Mouse (Mus musculus): ENCODE data around the gene Tatdn2. TPM values are rescaled to one million over a fixed set of nuclear protein-coding genes. Genes with fewer than 3 reads are reported as not detected.
"Not testable (repeated sequence)": the region's sequence is repeated elsewhere in the genome, so short reads cannot be mapped to it uniquely, and the experiment has no call there.

Gene Tatdn2
- total RNA-seq, 2 experiments from 2014 or later: 55.3 to 57.1 TPM

DNA sequence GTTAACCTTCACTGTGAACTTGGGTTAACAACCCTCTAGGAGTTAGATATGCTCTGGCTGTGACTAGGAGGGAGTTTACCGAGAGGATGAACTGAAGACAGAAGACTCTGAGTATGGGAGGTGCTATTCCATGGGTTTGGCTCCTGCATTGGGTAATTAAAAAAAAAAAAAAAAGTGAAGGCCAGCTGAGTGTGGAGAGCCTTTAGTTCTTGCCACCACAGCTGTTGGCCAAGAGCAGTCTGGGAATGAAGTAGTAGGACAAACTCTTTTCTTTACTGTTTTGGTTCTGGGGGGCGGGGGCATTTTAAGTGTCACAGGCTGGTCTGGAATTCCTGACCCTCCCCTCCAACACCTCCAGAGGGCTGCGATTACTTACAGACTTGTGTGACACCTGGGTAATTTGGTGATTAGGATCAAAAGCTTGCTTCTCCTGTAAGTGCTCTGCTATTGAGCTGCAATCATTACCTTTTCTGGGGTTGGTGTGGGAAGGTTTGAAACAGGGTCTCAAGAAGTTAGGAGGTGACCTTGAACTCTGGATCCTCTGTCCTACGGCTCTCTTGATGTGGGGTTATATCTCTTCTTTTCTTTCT, 989 bp upstream of the Tatdn2 start:
- intact Hi-C loops (cut with DNase I): loop anchor here (10.0 kb wide), 1 partner anchor 211 kb away; the partner anchor contains the start of gene Creld1
- no peak for DNase-seq (ENCODE audit: low spot score)

DNA sequence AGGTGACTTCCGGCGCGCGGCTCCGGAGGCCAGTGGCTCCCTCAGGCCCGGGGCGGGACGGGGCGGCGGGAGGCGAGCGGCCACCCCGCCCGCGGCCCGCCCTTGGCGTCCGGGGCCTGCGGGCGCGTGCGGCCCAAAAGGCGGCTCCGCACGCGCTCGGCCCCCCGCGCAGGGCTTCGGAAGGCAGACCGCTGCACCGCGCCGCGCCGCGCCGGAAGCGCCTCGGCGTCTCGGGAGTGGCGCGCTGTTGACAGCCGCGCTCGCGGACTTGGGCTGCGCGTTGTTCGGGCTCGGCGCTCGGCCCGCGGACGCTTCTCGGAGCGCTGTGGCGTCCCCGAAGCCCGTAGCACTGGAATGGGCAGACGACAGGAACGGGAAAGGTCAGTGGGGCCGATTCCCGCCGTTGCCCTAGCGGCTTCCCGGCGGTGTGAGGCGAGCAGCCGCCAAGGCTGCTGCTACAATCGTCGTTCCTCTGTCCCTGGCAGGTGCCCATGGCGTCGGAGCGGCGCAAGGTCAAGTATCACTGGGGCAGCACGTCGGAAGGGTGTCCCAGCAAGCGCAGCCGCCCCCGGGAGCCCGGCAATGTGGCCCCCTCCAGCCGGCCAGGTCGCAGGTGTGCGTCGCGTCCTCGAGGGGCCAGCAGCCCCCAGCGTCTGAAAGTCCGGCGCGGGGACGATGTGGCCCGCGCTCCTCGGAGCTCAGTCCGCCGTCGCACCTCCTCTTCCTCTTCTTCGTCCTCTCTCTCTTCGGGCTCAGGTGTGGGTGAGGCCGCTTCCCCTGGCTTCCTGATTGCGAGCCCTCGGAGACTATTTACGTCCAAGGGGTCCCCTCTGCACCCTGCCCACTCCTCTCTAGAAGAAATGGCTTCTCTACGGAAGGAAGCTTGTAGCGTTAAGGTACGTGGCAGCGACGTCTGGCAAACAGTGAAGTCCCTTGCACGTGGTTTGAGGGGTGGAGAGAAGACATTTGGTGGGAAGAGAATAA, 664 bp downstream of the Tatdn2 start:
- no peak for DNase-seq (ENCODE audit: low spot score)

DNA sequence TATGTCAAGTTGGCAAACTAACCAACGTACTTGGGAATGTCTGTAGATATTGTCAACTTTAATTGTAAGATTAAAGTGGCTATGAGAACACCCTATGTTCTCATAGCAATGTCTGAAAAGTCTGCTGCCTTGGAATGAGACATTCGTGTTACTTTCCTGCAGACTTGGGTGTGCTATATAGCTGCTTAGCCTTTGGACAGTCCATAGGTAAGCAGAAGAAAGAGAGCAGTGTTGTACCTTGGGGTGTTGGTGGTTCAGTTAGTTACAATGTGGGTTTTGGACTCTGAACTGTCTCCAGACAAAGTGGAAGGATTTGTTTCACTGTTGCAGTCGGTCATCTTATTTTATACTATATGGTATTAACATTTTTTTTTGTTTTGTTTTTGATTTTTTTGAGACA, 15.9 kb downstream of the Tatdn2 start:
- intact Hi-C loops (cut with DNase I): no loop called here
- no peak for DNase-seq (ENCODE audit: low spot score)

More for the DNA sequence above, 664 bp downstream of the Tatdn2 start:
- intact Hi-C loops (cut with DNase I): loop anchor here (2.0 to 10.0 kb wide), 2 partner anchors 33 to 213 kb away; partner anchors contain the start of gene Creld1

DNA sequence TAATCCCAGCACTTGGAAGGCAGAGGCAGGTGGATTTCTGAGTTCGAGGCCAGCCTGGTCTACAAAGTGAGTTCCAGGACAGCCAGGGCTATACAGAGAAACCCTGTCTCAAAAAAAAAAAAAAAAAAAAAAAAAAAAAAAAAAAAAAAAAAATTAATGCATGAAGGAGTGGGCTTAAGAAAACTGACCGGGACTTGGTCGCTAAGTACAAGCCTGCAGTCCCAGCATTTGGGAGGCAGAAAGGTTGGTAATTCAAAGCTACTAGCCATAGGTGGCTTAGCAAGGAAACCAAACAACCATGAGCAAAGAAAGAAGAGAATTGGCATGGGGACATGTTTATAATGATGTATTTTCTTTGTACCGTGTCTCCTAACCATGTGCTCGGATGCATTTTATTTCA, 16.5 kb downstream of the Tatdn2 start:
- DNase-seq (ENCODE audit: low spot score); intact Hi-C loops (cut with DNase I): not testable (repeated sequence)

DNA sequence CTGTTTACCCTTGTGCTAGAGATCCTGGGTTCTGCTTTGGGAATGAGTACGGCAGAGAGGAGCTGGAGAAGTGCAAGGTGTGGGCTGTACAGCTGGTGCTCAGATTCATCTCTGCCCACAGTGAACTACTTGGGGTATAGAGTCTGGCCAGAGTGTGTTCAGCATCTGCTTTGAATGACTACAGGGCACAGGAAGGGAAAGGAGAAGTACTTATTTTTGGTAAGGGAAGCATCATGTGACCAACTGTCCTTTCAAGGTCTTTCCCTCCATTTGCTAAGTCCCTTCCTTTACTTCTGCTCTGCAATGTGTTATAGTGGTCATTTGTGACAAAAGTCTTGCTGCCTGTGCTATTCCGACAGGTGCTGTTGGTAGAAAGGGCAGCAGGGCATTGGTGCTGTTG, 17.4 kb downstream of the Tatdn2 start:
- intact Hi-C loops (cut with DNase I): no loop called here
- no peak for DNase-seq (ENCODE audit: low spot score)

DNA sequence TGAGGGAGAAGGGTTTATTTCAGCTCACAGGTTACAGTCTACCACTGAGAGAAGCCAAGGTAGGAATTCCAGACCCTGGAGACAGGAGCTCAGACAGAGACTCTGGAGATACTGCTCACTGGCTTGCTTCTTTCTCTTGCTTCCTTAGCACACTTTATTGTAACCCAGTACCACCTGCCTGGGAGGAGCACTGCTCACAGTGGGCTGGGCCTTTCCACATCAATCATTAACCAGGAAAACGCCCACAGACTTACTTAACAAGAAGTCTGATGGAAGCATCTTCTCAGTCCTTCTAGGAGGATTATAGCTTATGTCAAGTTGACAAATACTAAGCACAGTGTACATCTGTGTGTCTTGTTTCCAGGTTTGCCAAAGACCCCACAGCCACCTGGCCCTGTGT, 17.9 kb downstream of the Tatdn2 start:
- intact Hi-C loops (cut with DNase I): no loop called here
- DNase-seq (ENCODE audit: low spot score): no peak

DNA sequence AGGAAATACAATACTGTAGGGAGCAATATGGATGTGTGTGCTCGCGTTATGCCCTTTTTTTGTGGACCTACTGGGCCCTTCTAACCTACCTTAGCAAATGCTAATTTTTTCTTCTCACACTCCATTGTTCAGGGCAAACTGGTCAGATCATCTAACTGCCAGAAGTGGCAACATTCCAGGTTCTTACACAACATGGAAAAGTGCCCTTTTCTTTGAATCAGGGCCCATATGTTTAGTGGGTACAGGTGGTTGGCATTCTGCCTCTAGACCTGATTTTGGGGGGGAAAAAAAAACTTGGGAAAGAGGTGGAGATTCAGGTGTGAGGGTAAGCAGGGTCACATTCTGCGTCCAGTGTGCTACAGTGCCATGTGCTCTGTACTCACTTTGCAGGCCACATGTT, 20.7 kb downstream of the Tatdn2 start:
- intact Hi-C loops (cut with DNase I): no loop called here
- DNase-seq (ENCODE audit: low spot score): no peak

DNA sequence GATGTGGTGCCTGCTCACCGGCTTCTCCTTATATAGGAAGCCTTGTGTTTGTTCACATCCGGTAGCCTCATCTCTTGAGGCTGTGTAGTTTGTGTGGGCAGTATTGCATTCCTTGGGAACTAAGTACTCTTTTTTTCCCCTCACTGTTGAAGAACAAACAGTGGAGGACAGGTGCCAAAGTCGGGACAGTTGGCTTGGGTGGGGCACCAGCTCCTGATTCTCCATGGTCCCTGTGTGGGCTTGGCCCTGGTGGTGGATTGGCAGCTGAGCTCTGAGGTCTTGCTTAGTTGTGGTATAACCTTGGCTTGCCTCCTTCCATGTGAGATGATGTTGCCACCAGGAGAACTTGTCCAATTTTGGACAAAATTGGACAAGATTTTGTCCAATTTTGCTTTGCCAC, 23.0 kb downstream of the Tatdn2 start, which contains the start of gene Ghrl:
TSS of gene Ghrl (minus strand) at position 3 of the 400 bp plus-strand sequence.
- no peak for DNase-seq (ENCODE audit: low spot score)
- intact Hi-C loops (cut with DNase I): no loop called here

DNA sequence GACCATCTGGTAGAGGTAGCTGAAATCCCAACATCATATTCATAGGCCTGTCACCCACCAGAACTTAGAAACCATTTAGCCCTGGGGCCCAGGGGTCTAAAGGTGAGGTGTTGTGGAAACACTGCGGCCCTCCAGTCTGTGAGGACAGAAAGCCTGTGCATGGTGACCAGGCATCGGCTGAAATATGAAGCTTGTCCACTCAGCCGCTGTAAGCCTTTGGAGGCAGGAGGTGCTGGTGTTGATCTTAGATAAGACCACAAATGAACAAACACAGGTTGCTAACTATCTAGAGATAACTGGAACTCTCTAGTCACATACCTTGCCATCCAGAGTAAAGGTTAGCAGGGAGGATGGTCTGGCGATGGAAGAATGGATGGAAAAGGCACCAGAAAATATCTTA, 24.2 kb downstream of the Tatdn2 start:
- no peak for DNase-seq (ENCODE audit: low spot score)
- intact Hi-C loops (cut with DNase I): no loop called here

DNA sequence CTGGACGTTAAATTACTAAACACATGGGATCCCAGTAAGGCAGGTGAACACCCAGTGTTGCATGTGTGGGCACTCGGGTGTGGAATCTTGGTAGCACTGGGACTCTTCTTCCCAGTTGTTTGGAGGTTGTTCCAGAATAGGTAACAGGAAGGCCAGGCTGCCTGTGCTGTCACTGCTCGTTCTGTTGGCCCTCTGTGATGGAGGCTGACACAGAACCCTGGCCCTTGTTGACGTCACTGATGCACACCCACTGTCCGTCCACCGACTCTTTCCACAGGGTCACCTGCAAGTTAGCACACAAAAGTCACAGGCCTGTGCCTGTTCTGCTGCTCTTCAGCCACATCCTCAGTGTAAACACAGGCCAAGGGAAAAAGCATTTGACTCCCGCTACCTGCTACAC, 31.3 kb downstream of the Tatdn2 start:
- DNase-seq (ENCODE audit: low spot score): no peak
- intact Hi-C loops (cut with DNase I): no loop called here

DNA sequence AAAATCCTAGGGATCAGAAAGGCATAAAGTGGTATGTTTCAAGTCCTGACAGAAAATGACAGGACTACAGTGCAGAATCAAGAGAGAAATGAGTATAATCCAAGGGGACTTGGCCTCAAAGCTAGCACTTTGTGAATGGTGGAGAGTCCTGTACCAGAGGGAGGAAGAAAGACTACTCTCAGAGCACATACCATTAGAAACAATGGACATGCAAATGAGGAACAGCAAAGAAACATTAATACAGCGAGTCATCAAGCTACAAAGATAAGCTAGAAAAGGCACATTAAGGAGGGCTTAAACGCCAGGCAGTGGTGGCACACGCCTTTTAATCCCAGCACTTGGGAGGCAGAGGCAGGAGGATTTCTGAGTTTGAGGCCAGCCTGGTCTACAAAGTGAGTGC, 34.4 kb downstream of the Tatdn2 start:
- intact Hi-C loops (cut with DNase I): loop anchor here (2.0 to 5.0 kb wide), 2 partner anchors 32 to 94 kb away; partner anchors contain the start of gene Irak2
- no peak for DNase-seq (ENCODE audit: low spot score)

DNA sequence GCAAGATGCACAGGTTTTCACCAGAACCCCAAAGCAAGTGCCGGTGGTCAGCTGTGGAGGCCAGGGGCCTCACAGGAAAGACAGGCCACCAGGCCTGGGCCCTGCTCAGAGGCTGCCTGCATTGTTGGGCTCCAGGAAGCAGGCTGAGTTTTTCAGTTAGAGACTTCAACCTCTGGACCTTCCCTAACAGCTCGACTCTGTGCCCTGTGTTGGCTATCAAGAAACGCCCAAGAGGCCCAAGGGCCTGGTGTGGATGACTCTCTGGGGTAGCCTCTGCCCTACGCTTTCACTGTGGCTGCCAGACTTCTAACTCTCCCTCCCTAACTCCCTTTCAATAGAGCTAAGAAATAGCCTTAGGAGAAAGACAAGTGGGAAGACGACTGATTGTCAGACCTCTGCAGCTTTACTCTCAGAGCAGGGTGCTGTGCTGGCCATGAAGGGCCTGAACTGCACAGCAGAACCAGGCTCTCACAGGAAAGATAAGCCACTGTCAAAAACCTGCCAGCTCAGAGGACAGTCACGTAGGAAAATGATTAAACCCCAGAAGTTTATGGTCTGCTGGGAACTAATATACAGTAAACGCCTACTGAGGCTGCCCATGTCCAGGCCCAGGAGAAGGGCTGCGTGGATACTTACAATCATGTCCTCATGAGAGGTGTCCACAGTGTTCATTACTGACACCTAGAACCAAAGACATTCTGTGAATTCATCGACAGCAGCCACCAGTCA, 40.6 kb downstream of the Tatdn2 start:
- DNase-seq (ENCODE audit: low spot score): no peak
- intact Hi-C loops (cut with DNase I): no loop called here

DNA sequence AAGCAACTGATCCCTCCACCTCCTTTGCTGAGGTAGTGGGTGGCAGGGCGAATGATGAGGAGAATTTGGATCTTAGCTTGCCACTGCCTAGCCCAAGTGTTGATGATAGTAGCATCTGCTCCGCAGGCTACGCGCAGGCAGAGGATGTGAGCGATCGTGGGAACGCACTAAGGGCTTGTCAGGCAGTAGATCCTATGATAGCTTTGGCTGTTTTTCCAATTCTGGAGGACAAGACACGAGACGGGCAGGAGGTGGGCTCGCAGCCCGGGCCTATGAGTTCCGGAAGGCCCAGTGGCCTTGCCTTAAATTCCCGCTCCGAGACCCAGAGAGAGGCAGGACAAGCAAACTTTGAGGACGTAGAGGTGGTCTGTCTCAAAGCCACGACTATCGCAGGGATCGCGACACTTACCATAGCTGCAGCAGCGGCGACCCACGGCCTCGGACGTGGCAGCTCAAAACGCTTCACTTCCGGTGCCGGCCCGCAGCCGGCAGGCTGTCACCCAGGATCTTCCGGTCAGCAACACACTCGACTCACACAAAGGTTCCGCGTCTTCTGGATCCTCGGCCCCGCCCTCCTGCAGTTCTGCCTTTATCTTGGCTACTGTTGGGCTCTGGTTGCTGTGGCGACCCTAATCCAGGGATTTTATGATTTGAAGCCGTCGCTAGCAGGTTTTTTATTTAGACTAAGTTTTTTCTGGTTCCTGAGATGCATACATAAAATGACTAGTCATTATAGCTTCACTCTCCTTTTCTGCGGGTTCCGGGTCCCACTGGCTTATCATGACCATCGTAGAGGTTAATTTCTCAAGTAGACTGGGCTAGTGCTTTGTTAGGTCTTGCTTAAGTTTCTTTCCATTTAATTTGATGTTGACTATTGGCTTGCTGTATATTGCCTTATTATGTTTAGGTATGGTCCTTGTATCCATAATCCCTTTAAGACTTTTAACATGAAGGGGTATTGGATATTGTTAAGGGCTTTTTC, 43.7 kb downstream of the Tatdn2 start, which contains the start of gene Sec13:
TSS of gene Sec13 (minus strand) at position 508 of the 982 bp plus-strand sequence.
- intact Hi-C loops (cut with DNase I): no loop called here
- DNase-seq (ENCODE audit: low spot score): peak; percentile 59

DNA sequence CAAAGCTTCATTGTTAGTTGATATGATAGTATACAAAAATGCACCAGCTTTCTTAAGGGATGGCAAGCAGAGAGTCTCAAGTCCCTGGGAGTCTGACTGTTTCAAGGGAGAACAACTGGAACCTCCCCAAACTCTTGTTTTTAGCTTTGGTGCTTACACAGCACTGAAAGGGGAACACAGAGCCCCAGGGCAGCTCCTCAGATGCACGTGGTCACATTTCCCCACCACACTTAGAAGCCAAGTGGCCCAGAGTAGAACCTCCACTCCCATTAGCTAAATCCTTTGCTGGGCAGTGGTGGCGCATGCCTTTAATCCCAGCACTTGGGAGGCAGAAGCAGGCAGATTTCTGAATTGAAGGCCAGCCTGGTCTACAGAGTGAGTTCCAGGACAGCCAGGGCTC, 44.6 kb downstream of the Tatdn2 start:
- intact Hi-C loops (cut with DNase I): no loop called here

DNA sequence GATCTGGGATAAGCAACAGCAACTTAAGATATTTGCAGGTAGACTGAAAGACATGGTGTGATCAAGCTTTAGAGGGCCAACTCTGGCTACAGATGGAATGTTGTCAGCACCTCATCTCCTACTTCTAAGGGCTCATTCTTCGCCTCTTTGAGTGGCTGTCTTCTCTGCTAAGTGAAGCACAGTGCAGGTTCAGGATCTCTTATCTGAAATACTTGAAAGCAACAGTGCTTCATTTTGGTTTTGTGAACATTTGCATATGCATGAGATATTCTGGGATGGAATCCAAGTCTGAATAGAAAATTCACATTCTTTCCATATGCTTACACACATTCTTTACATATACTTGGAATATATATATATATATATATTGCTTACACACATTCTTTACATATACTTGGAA, 45.5 kb downstream of the Tatdn2 start:
- no peak for DNase-seq (ENCODE audit: low spot score)
- intact Hi-C loops (cut with DNase I): no loop called here

More for the DNA sequence above, 44.6 kb downstream of the Tatdn2 start:
- DNase-seq (ENCODE audit: low spot score): no peak

DNA sequence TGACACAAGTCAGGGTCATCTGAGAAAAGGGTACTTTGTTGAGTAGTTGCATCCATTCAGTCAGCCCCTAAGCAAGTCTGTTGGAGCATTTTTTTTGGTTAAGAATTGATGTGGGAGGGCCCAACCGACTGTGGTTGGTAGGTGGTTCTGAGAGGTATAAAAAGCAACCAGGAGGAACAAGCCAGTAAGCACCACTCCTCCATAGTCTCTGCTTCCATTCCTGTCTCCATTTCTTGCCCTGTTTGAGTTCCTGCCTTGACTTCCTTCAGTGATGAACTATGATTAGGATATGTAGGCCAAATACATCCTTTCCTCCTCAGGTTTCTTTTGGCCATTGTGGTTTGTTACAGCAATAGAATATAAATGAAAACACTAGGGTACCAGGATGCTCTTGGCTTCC, 46.3 kb downstream of the Tatdn2 start:
- intact Hi-C loops (cut with DNase I): no loop called here
- no peak for DNase-seq (ENCODE audit: low spot score)

DNA sequence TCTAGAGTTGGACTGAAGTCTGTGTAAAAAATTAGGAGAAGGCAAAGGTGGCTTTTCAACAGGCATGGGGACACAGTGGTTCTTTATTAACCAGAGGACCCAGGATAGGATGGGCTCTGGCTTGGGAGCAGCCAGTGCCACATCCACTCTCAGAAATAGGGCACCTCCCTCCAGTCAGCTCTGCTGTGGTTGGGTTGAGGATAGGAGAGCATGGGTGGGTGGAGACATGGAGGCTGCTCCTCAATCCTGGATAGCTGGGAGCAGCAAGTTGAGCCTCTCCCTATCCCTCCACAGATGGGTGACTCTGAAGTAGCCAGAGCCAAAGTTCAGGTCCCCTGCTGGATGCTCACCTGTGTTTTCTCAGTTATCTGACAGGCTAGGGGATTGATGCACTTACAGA, 48.3 kb downstream of the Tatdn2 start:
- no peak for DNase-seq (ENCODE audit: low spot score)
- intact Hi-C loops (cut with DNase I): no loop called here

DNA sequence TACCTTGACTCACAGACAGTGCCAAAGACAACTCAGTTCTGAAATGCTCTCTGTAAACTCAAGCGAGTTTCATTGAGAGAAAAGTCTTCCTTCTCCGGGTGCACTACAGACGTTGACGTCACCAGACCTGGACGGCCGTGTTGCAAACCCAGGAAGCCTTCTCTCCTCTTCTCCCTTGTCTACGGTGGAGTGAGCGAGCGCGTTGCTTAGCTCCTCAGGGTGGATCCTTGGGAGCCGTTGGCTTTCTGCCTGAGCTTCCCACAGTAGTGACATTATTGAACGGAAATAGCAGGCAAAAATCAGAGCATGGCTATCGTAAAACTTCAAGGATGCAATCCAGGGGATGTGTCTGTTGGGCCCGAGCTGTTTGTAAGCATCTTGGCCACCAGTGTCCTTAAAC, 50.4 kb downstream of the Tatdn2 start:
- no peak for DNase-seq (ENCODE audit: low spot score)
- intact Hi-C loops (cut with DNase I): no loop called here

DNA sequence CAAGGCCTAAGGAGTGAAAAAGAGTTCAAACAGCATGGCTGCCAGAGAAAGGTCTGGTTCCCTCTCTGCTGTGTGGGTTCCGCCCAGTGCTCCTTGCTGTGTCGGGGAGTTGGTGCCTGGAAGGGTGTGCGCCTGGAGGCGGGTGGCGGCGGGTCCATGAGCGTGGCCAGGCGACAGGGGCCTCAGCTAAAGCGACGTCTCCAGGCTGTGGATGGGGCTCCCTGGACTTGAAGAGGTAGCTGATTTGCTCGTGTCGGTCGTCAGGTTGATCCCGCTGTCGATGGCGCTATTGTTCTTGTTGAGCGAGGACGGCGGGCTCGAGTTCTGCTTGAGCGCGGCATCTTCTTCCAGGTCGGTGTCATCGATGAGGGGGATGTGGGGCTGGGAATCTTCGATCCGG, 51.5 kb downstream of the Tatdn2 start:
- no peak for DNase-seq (ENCODE audit: low spot score)
- intact Hi-C loops (cut with DNase I): no loop called here
